Mouse (Mus musculus): ENCODE measurements at regions not wholly inside any gene's neighbourhood (a gene's known extent, or its start where the extent isn't known, plus 50 kb on each side); places are given as distances from the start of the nearest gene placed in this dataset.

DNA sequence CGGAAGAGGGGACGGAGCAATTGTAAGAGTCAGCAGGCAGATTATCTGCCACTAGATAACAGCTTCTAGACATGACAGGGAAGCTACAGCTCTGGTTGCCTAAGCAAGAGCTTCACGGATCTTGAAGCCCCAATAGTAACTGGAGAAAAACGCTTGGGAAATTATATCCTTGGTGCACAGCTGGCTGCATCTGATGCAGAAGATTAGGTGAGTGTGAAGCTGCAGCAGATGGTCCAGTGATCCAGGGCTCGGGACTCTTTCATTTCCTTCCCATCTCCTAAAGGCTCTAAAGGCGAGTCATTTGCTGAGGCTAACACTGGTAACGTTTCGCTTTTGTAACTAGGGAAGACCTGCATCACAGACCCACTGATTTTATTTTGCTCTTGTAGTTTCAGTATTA lies 196.6 kb upstream of the Map3k1 start:
- no peak overlapping the region for H3K4me3 ChIP-seq (ENCODE audit: insufficient read depth, low read length)
- H3K4me1 ChIP-seq (ENCODE audit: control insufficient read depth, insufficient read depth, low read length): peaks cover 33% of the 10 kb centered on the region
- H3K27ac ChIP-seq (ENCODE audit: insufficient read depth, low read depth, low read length): no peak overlapping the region
- TF ChIP-seq POLR2A (IDR thresholded peaks at IDR 0.05; ENCODE audit: borderline replicate concordance, low read depth, low read length) (no peak), CTCF (IDR thresholded peaks at IDR 0.05; ENCODE audit: low read depth, low read length) (no peak)

DNA sequence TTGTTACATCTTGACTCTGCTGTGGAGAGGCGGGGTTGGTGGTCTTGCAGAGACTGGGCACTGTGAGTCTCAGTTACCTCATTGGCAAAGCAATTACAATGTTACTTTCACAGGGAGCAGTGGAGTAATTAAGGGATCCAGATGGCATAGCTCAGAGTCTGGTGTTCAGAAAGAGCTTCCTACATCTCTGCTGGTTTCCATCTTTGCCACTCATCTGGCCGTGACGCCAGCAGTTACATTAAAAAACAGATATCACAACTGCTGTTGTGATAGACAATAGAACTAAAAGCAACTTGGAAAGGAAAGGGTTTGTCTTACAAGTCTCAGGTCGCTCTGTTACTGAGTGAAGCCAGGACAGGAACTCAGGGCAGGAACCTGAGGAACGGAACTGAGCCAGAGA lies 200.0 kb upstream of the Map3k1 start:
- Histone ChIP-seq H3K4me1 (ENCODE audit: control insufficient read depth, insufficient read depth, low read length) (peaks cover 10% of the 10 kb centered on the region), H3K27ac (ENCODE audit: insufficient read depth, low read depth, low read length) (no peak overlapping the region), H3K4me3 (ENCODE audit: insufficient read depth, low read length) (no peak overlapping the region)
- no peak for TF ChIP-seq CTCF (IDR thresholded peaks at IDR 0.05; ENCODE audit: low read depth, low read length)
- TF ChIP-seq POLR2A (IDR thresholded peaks at IDR 0.05; ENCODE audit: borderline replicate concordance, low read depth, low read length): no peak

DNA sequence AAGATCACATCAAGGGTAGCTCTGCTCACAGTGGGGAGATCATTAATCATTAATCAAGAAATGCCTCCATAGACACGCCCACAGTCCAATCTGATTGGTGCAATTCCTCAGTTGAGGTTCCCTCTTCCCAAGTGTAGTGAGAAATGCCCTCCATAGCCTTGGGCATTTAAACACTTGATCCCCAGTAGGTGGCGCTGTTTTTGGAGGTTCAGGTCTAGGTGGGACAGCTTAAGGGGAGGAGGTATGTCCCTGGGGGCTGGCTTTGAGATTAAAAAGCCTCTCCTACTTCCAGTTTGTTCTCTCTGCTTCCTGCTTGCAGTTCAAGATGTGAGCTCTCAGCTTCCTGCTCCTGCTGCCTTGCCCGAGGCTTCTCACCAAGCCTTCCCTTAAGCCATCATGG lies 200.5 kb upstream of the Map3k1 start:
- Histone ChIP-seq H3K4me3 (ENCODE audit: insufficient read depth, low read length) (no peak overlapping the region), H3K27ac (ENCODE audit: insufficient read depth, low read depth, low read length) (no peak overlapping the region), H3K4me1 (ENCODE audit: control insufficient read depth, insufficient read depth, low read length) (peaks cover 6% of the 10 kb centered on the region)
- no peak for TF ChIP-seq CTCF (IDR thresholded peaks at IDR 0.05; ENCODE audit: low read depth, low read length)
- no peak for TF ChIP-seq POLR2A (IDR thresholded peaks at IDR 0.05; ENCODE audit: borderline replicate concordance, low read depth, low read length)

DNA sequence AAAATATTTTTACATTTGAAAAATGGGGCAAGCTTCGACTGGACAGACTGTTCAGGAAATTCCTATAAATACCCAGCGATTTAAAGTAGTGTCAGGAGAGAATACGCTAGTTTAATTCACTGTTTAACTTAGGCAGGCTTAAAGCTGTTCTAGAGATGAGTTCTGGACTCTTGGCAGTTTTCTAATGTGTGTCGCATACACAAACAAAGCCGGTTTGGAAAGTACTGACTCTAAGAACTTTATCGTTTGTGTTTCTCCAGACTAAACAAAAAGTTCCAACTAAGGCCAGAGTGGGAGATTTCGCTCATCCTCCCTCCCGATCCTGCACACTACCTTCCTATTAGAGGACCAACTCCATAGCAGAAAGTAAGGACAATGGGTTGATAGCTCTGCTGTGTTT lies 201.7 kb upstream of the Map3k1 start:
- peaks cover 3% of the 10 kb centered on the region for H3K4me1 ChIP-seq (ENCODE audit: control insufficient read depth, insufficient read depth, low read length)
- no peak overlapping the region for H3K4me3 ChIP-seq (ENCODE audit: insufficient read depth, low read length)
- TF ChIP-seq POLR2A (IDR thresholded peaks at IDR 0.05; ENCODE audit: borderline replicate concordance, low read depth, low read length) (no peak), CTCF (IDR thresholded peaks at IDR 0.05; ENCODE audit: low read depth, low read length) (no peak)
- H3K27ac ChIP-seq (ENCODE audit: insufficient read depth, low read depth, low read length): no peak overlapping the region

DNA sequence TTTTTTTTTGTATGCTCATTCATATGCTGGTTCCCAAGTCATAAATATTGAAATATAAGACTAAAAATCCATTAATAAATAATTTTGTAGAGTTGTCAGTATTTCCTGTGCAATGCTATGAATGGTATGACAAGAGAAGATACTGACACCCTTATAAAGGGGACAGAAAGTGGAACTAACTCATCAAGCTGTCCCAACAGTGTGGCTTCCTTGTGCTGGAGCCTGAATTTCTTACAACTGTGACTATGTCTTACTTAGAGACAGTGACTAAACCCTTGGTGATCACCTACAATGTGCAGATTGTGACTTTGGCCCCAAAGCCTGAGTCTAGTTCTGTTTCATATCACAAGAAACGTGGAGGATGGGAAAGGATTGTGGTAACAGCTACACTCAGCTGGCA lies 203.8 kb upstream of the Map3k1 start:
- TF ChIP-seq POLR2A (IDR thresholded peaks at IDR 0.05; ENCODE audit: borderline replicate concordance, low read depth, low read length): no peak
- TF ChIP-seq CTCF (IDR thresholded peaks at IDR 0.05; ENCODE audit: low read depth, low read length): no peak
- H3K4me1 ChIP-seq (ENCODE audit: control insufficient read depth, insufficient read depth, low read length): peaks cover 9% of the 10 kb centered on the region
- H3K4me3 ChIP-seq (ENCODE audit: insufficient read depth, low read length): no peak overlapping the region
- H3K27ac ChIP-seq (ENCODE audit: insufficient read depth, low read depth, low read length): no peak overlapping the region

DNA sequence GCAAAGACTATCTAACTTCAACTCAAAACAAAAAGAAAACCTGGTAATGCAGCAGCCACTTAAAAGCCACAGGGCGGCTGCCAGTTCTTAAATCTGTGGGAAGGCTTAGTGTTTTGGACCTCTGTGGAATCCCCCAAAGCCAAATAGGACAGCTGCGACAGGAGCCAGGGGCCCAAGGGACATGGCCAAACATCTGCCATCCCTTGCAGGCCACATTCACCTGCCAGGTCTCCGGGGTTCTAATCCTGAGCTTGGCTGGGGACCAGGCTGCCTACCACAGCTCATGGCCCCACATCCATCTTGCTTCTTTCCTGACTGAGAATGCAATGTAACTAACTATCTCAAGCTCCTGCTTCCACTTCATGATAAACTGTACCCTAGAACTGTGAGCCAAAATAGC lies 206.3 kb upstream of the Map3k1 start:
- no peak overlapping the region for H3K4me3 ChIP-seq (ENCODE audit: insufficient read depth, low read length)
- peaks cover 24% of the 10 kb centered on the region for H3K4me1 ChIP-seq (ENCODE audit: control insufficient read depth, insufficient read depth, low read length)
- H3K27ac ChIP-seq (ENCODE audit: insufficient read depth, low read depth, low read length): no peak overlapping the region
- TF ChIP-seq POLR2A (IDR thresholded peaks at IDR 0.05; ENCODE audit: borderline replicate concordance, low read depth, low read length) (no peak), CTCF (IDR thresholded peaks at IDR 0.05; ENCODE audit: low read depth, low read length) (no peak)

DNA sequence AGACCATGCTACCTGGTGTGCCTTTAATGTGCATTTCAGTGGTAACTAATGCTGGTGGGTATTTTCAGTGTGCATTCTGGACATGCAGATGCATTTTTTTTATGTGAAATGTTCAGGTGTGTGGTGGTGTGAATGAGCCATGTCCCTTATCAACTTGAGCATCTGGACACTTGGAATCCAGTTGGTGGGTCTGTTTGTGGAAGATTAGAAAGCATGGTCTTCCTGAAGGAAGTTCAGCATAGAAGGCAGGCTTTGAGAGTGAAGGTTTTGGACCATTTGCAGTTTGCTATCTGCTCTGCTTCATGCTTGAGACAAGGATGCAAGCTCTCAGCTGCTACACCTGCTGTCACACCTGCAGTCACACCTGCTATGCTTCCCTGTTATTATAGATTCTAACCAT lies 207.5 kb upstream of the Map3k1 start:
- Histone ChIP-seq H3K27ac (ENCODE audit: insufficient read depth, low read depth, low read length) (no peak overlapping the region), H3K4me1 (ENCODE audit: control insufficient read depth, insufficient read depth, low read length) (peaks cover 24% of the 10 kb centered on the region), H3K4me3 (ENCODE audit: insufficient read depth, low read length) (no peak overlapping the region)
- TF ChIP-seq CTCF (IDR thresholded peaks at IDR 0.05; ENCODE audit: low read depth, low read length) (no peak), POLR2A (IDR thresholded peaks at IDR 0.05; ENCODE audit: borderline replicate concordance, low read depth, low read length) (no peak)

DNA sequence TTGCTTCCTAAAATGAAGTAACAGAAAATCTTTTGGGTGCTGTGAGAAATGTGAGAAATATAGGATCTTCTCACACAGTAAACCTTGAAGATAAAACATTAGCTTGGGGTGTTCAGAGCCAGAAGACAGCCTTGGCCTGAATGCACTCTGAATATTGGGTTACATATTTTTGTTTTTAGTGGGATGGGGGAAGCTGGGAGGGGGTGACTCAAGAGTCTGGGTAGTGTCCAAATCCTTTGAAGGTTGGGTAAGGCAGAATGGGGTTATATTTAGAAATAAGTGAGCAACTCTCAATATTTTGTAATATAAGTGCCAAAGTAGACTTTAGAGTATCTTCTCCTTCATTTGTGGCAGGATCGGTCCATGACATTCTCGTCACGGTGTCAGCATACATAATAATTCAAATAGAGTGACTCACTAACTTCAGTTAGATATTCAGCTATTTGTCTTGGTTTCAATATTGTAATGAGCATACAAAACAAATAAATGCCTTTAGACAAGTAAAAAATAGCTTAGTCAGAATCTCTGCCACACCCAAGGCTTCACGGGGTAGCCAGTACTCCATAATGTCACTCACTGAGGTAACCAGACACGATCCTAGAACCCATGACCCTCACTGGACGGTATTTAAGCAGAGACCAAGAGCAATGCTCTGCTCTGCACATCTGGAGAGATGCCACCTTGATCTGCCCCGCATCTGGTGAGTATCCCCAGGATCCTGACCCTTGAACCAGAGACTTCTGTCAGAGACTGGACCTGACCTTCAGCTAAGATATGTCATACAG lies 209.9 kb upstream of the Map3k1 start:
- Histone ChIP-seq H3K27ac (ENCODE audit: insufficient read depth, low read depth, low read length) (0 out of 2 replicates have a peak overlapping the region, but pooled peaks have one; percentile 28), H3K4me3 (ENCODE audit: insufficient read depth, low read length) (no peak overlapping the region), H3K4me1 (ENCODE audit: control insufficient read depth, insufficient read depth, low read length) (peaks cover 21% of the 10 kb centered on the region)
- TF ChIP-seq CTCF (IDR thresholded peaks at IDR 0.05; ENCODE audit: low read depth, low read length) (no peak), POLR2A (IDR thresholded peaks at IDR 0.05; ENCODE audit: borderline replicate concordance, low read depth, low read length) (no peak)

DNA sequence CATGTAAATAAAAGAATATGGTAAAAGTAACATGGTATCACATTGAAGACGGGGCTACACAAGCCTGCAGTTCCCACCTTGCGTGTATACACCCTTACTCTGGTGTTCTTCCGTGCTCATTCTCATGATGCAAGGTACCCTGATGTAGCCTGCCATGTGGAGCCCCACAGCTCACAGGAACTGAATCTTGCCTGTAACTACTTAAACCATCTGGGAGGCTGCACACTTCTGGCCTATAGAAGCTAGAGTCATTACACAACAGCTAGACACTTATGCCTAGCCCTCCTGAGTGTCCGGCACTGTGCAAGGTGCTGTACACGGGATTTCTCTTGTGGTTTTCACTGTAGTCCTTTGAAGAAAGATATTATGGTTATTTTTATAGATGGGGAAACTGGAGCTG lies 210.8 kb upstream of the Map3k1 start:
- no peak overlapping the region for H3K4me3 ChIP-seq (ENCODE audit: insufficient read depth, low read length)
- peaks cover 21% of the 10 kb centered on the region for H3K4me1 ChIP-seq (ENCODE audit: control insufficient read depth, insufficient read depth, low read length)
- H3K27ac ChIP-seq (ENCODE audit: insufficient read depth, low read depth, low read length): no peak overlapping the region
- TF ChIP-seq POLR2A (IDR thresholded peaks at IDR 0.05; ENCODE audit: borderline replicate concordance, low read depth, low read length) (no peak), CTCF (IDR thresholded peaks at IDR 0.05; ENCODE audit: low read depth, low read length) (no peak)

DNA sequence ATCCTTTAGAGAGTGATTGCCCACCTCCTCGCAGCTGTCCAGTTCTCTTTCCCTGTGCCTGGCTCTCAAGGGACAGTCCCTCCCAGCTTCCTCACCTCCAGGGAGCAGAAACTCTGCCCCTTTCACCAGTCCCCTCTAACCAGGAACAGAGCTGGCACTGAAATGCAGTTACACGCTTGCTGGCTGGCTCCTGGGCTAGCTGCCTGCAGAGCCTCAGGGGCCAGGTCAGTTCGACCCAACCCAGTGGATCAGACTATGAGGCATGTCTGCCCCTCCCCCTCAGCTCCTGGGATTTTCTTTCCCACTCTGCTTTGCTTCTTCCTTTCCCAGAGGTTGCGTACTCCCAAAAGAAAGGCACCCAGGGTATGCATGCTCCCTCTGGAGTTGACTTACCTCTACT lies 214.4 kb upstream of the Map3k1 start:
- H3K27ac ChIP-seq (ENCODE audit: insufficient read depth, low read depth, low read length): no peak overlapping the region
- H3K4me3 ChIP-seq (ENCODE audit: insufficient read depth, low read length): no peak overlapping the region
- no peak for TF ChIP-seq POLR2A (IDR thresholded peaks at IDR 0.05; ENCODE audit: borderline replicate concordance, low read depth, low read length)
- no peak for TF ChIP-seq CTCF (IDR thresholded peaks at IDR 0.05; ENCODE audit: low read depth, low read length)
- peaks cover 14% of the 10 kb centered on the region for H3K4me1 ChIP-seq (ENCODE audit: control insufficient read depth, insufficient read depth, low read length)
